Mouse (Mus musculus): ENCODE measurements around the gene Gm10188.

Gm10188 gene

GRCm38 (mm10) chr1:132226297-132227080, 3.1 kb downstream of the Gm10188 start:
- DNase-seq (ENCODE audit: extremely low read depth, insufficient read length, low spot score): no peak

- no peak for DNase-seq (ENCODE audit: extremely low read depth, insufficient read length, low spot score)
Measured at GRCm38 (mm10) chr1:132222166-132222565, 7.4 kb downstream of the Gm10188 start.

- no peak for DNase-seq (ENCODE audit: extremely low read depth, insufficient read length, low spot score)
Measured at GRCm38 (mm10) chr1:132221627-132222026, 7.9 kb downstream of the Gm10188 start.

GRCm38 (mm10) chr1:132216276-132216675, 13.3 kb downstream of the Gm10188 start:
- no peak for DNase-seq (ENCODE audit: extremely low read depth, insufficient read length, low spot score)

GRCm38 (mm10) chr1:132213076-132213475, 16.5 kb downstream of the Gm10188 start:
- DNase-seq (ENCODE audit: extremely low read depth, insufficient read length, low spot score): no peak

- DNase-seq (ENCODE audit: extremely low read depth, insufficient read length, low spot score): peak; percentile 67
Measured at GRCm38 (mm10) chr1:132212218-132212617, 17.3 kb downstream of the Gm10188 start.

GRCm38 (mm10) chr1:132211672-132212071, 17.9 kb downstream of the Gm10188 start:
- DNase-seq (ENCODE audit: extremely low read depth, insufficient read length, low spot score): no peak

GRCm38 (mm10) chr1:132210922-132211321, 18.6 kb downstream of the Gm10188 start:
- DNase-seq (ENCODE audit: extremely low read depth, insufficient read length, low spot score): peak; percentile 45

GRCm38 (mm10) chr1:132209400-132209799, 20.2 kb downstream of the Gm10188 start:
- DNase-seq (ENCODE audit: extremely low read depth, insufficient read length, low spot score): no peak

GRCm38 (mm10) chr1:132208154-132208553, 21.4 kb downstream of the Gm10188 start:
- no peak for DNase-seq (ENCODE audit: extremely low read depth, insufficient read length, low spot score)

GRCm38 (mm10) chr1:132206828-132207227, 22.7 kb downstream of the Gm10188 start:
- DNase-seq (ENCODE audit: extremely low read depth, insufficient read length, low spot score): peak; percentile 34

- DNase-seq (ENCODE audit: extremely low read depth, insufficient read length, low spot score): peak; percentile 30
Measured at GRCm38 (mm10) chr1:132205958-132206357, 23.6 kb downstream of the Gm10188 start.

GRCm38 (mm10) chr1:132202771-132203170, 26.8 kb downstream of the Gm10188 start:
- DNase-seq (ENCODE audit: extremely low read depth, insufficient read length, low spot score): no peak

GRCm38 (mm10) chr1:132201936-132202335, 27.6 kb downstream of the Gm10188 start:
- no peak for DNase-seq (ENCODE audit: extremely low read depth, insufficient read length, low spot score)

- DNase-seq (ENCODE audit: extremely low read depth, insufficient read length, low spot score): no peak
Measured at GRCm38 (mm10) chr1:132201511-132201860, 28.1 kb downstream of the Gm10188 start.

GRCm38 (mm10) chr1:132200562-132201510, 28.7 kb downstream of the Gm10188 start:
- DNase-seq (ENCODE audit: extremely low read depth, insufficient read length, low spot score): no peak

GRCm38 (mm10) chr1:132199934-132200333, 29.6 kb downstream of the Gm10188 start:
- no peak for DNase-seq (ENCODE audit: extremely low read depth, insufficient read length, low spot score)

- peak; percentile 36 for DNase-seq (ENCODE audit: extremely low read depth, insufficient read length, low spot score)
Measured at GRCm38 (mm10) chr1:132199244-132199643, 30.3 kb downstream of the Gm10188 start.

- DNase-seq (ENCODE audit: extremely low read depth, insufficient read length, low spot score): no peak
Measured at GRCm38 (mm10) chr1:132198401-132199071, 31.0 kb downstream of the Gm10188 start.

- no peak for DNase-seq (ENCODE audit: extremely low read depth, insufficient read length, low spot score)
Measured at GRCm38 (mm10) chr1:132197666-132198065, 31.9 kb downstream of the Gm10188 start.

GRCm38 (mm10) chr1:132196337-132196736, 33.2 kb downstream of the Gm10188 start:
- peak; percentile 75 for DNase-seq (ENCODE audit: extremely low read depth, insufficient read length, low spot score)

All from 3134 (cell line).